Mouse (Mus musculus) thymus, postnatal 25 days (tissue): ENCODE results near the gene Bcor.
A peak's percentile ranks its signal among the peaks of the same experiment; 100 is the strongest.

Source experiments
- DNase-seq: peaks from one replicate; pipeline ENCODE4 v3.0.0; 2022

The Bcor gene

GRCm38 (mm10) chrX:12062121-12062931, 97.8 kb downstream of the Bcor start:
- no peak for DNase-seq

DNA sequence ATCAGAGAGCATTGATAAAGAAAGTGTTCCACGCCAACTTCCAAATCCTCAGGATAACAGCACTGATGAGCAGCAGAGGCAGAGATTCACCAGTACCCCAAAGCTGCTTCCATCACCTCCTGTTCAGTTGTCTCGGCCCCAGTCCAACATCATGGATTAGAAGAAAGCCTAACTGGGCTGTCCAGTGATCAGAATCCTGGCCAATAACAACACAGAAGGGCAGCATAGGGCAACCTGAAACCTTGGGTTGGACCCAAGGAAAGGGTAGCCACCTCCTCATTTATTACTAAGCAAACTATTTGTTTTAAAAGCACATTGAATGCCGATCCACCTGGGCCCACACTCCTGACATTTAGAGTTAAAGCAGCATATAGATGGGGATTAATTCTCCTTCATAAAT, 99.3 kb downstream of the Bcor start:
- DNase-seq = no peak

GRCm38 (mm10) chrX:12057210-12057609, 102.9 kb downstream of the Bcor start:
- DNase-seq = no peak

- no peak for DNase-seq
Observed at GRCm38 (mm10) chrX:12053315-12053914, 106.7 kb downstream of the Bcor start.

DNA sequence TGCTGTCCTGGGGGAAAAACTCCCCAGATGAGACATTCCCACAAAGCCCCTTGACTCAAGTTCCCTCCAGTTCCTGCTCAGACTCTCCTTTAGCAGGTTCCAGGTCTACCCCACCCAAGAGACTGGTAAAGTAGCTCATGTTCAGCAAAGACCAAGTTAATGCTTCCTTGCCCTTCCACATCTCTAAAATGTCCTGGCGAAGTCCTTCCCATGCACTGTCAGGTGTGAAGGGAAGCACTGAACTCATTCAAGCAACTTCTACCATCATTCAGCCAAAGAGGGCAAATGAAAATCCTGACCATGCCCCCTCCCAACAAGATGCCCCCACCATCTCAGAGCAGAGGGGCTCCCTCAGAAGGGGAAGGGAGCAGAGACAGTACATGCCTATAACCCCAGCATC, 107.5 kb downstream of the Bcor start:
- DNase-seq = no peak

DNA sequence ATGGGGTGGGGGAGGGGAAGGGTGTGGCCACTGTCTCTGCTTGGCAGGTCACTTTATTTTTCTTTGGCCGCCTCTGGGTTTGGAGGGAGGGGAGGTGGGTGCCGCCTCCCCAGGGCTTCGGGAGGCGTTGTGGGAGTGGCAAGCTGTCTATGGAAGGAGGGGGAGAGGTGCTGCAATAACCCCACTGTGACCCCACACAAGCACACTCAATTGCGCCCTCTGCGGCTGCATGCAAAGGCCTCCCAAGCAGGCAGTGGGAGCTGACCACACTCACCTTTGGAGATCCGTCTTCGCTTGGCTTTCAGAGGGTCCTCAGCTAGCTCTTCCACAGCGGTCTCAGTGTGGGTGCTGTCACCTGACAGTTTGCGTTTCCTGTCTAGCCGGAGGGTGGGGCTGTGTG, 111.4 kb downstream of the Bcor start:
- no peak for DNase-seq

DNA sequence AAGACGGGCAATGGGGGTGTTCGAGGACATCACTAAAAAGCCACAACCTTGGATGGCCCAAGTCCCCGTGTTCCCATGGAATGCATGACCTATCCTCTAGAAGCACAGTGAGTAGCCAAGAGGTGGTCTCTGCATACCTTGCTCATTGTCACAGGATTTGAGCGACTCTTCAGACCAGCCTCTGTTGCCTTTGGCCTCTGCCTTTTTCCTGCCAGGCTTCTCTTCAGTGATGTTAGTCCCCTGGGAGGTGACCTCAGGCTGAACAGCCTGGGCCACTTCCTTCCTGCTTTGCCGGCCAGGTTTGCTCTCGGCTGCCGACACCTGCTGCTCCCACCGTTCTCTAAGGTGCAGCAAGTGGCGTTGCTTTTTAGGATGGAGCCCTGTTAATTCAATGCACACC, 112.0 kb downstream of the Bcor start:
- no peak for DNase-seq

DNA sequence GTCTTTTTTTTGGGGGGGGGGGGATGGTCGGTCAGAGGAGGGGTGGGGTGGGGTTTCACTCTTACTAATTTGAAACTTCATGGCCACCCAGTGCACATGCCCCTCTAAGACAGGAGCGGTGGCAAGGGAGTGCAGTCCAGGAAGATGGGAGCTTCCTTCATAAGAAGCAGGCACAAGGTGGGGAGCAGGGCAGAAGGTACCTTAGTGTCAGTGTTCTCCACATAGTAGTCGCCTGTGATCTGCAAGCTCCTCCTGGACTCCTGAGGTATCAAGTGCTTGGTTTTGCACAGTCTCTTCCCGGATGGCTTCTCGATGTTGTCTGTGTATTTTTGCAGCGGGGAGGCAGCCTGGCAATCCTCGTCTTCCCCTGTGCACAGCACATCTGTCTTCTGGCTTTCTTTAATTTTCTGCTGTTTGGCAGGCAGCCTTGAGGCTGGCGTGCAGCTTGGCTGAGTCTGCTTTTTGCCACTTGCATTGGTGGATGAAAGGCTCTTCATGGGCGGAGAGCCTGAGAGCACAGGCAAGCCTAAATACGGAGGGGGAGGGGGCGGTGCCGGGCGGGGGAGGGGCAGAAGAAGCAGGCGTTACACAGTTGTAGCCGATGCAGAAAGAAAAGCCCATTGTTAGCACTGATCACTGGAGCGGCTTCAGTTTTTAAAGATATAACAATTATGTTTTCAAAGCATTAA, 112.8 kb downstream of the Bcor start:
- DNase-seq = no peak

DNA sequence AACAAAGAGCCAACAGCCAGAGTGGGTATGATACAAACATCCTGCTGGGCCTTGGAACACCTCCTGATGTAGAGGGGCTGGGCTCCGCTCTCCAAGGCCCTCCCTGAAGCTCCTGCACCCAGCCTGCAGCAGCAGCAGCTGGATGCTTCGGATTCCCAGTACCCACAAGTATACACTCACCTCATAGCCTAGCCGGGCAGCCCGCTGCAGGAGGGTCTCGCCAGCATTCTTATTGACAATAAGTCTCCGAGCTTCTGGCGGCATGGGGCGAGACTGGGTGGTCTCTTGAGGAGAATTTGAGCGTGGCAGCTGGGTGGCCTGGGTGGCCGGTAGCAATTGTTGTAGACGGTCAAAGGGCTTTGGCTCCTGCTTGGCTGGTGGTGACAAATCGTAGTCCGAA, 113.5 kb downstream of the Bcor start:
- no peak for DNase-seq

- no peak for DNase-seq
Observed at GRCm38 (mm10) chrX:12043352-12043751, 116.8 kb downstream of the Bcor start.

- DNase-seq = no peak
Observed at GRCm38 (mm10) chrX:12041453-12041852, 118.7 kb downstream of the Bcor start.

GRCm38 (mm10) chrX:12014726-12015464, 145.3 kb downstream of the Bcor start:
- DNase-seq = peak; percentile 46

DNA sequence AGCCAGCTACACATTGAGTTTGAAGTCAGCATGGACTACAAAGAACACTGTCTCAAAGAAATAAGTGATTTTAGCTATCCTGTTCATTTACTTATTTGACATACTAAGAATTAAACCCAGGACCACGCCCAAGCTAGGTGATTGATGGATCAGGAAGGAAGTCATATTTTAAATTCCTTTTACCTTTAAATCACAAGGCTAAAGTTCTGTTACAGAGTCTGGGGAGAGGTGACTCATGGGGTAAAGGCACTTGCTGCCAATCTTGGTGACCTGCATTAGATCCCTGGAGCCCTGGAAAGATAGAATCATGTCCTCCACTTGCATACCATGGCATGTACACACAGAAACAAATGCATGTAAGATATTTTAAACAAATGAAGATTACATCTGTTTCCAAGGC, 149.5 kb downstream of the Bcor start:
- no peak for DNase-seq

GRCm38 (mm10) chrX:12009046-12009445, 151.1 kb downstream of the Bcor start:
- no peak for DNase-seq

GRCm38 (mm10) chrX:12007832-12008540, 152.2 kb downstream of the Bcor start:
- no peak for DNase-seq

DNA sequence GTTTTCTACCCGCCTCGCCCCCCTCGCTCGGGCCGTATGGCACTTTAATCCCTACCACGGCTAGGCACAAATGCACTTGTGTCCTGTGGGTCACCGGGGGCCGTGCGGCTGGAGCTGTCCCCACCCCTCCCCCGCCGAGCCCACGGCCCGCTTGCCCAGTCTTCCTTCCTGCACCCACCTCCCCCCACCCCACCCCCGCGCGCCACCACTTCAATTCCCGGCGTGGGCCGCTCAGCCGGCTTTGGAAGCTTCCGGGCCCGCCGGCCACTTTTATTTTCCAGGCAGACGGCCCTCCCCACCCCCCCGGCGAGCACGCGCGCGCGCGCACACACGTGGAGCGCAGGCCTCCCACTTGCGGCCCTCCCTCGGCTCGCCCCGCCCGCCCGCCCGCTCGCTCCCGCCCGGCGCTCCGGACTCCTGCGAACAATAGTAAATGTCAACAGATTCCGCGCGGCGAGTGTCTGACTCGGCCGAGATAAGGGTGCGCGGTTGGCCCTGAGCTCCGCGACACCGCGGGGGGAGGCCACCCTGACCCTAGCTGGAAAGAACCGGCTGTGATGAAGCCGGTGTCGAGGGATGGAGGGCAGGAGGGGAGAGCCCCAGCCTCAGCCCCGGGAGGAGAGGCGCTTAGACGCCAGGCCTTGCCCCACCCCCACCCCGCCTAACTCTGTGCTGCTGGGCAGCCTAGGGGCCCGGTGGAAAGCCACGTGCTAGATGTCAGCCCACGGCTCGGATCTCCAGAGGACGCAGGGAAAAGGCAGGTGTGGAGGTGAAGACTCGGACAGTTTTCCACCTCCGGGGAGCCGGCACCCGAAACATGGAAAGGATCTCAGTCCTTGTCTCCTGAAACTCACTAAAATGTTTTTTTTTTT, 153.0 kb downstream of the Bcor start:
- DNase-seq = peak; percentile 55

DNA sequence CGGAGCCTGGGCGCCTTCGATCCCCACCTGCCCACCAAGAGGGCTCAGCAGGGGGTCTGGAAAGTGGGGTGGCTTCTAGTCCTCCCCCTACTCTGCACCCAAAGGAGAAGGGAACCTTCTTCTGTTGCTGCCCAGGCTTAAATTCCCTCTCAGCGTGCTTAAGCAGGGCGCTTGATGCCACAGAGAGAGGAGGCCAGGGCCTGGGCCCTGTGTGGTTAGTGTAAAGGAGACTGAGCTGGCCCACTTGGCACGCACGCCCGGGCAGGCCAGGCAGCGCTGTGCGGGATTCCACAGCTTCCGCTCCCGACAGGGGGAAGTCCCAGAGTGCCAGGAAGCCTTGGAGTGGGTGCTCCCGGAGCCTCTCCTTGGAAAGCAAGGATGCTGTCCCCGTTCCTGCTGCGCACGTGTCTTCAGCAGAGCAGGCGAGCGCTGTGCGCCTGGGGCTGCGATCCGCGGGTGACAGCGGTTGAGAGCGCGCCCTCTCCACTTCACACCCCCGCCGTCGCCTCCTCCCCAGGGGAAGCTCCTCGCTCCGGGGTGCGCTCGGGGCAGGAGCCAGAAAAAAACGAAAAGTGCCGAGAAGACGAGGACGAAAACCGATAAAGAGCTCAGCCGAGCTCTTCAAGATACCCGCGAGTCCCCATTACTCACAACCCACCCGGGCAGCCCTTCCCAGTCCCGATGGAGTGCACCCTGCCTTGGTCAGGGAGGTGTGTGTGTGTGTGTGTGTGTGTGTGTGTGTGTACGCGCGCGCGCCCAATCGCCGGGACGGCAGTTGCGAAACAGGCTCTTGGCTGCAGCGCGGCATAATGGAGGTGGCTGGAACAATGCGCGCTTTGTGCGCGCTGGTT, 153.9 kb downstream of the Bcor start:
- DNase-seq = peak; percentile 62

- peak; percentile 57 for DNase-seq
Observed at GRCm38 (mm10) chrX:12005181-12006030, 154.7 kb downstream of the Bcor start.

DNA sequence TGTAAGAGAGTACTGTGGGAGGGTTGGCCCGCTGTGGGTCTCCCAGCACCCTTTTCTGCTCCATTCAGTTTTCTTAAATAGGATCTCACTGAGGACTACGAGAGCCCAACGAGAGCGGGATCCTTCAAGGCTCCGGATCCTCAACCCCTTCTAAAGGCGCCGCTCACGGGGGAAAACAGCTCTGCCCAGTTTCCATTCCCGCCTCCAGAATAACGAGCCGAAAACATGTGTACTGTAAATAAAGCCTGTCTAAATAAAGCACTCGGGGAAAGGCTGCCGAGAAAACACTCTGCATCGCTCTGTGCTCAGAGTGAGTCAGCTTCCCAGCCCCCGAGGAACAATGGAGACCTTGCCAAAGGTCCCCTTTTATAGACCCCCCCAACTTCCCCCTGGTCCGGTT, 155.7 kb downstream of the Bcor start:
- no peak for DNase-seq

- DNase-seq = no peak
Observed at GRCm38 (mm10) chrX:12003947-12004346, 156.2 kb downstream of the Bcor start.
